Mouse (Mus musculus) heart, adult 2 months (tissue): ENCODE data around the gene Jade3. TPM values are rescaled to one million over a fixed set of nuclear protein-coding genes. Genes with fewer than 3 reads are reported as not detected.
A peak's percentile ranks its signal among the peaks of the same experiment; 100 is the strongest.

ENCODE experiments used
- DNase-seq, 2 experiments: peaks; one replicate each; pipeline ENCODE4 v3.0.0; 2021
- H3K27ac ChIP-seq: fragments of 200-600 bp; 2 replicates; pipeline ENCODE4 v1.8.1; 2022
- H3K27me3 ChIP-seq: fragments of 200-500 bp; 2 replicates; pipeline ENCODE4 v1.6.1; 2012; ENCODE audit warnings: mild to moderate bottlenecking, low read length, inconsistent platforms, mixed read lengths; ENCODE audit not compliant: control insufficient read depth, insufficient read depth
- H3K36me3 ChIP-seq: fragments of 200-500 bp; 2 replicates; pipeline ENCODE4 v1.6.1; 2012; ENCODE audit warnings: low read length, inconsistent platforms; ENCODE audit not compliant: control insufficient read depth, insufficient read depth
- H3K4me1 ChIP-seq: fragments of 200-500 bp; 2 replicates; pipeline ENCODE4 v1.6.1; 2011; ENCODE audit warnings: low read length; ENCODE audit not compliant: control insufficient read depth, insufficient read depth
- H3K4me3 ChIP-seq: fragments of 200-600 bp; 2 replicates; pipeline ENCODE4 v1.8.1; 2022
- H3K79me2 ChIP-seq: fragments of 200-500 bp; replicated peaks from 2 replicates; pipeline ENCODE4 v1.6.1; 2012; ENCODE audit warnings: mild to moderate bottlenecking, inconsistent platforms, low read length, moderate library complexity, mixed read lengths; ENCODE audit not compliant: control insufficient read depth, insufficient read depth
- H3K9ac ChIP-seq: fragments of 200-500 bp; 2 replicates; pipeline ENCODE4 v1.6.1; 2012; ENCODE audit warnings: low read depth, mild to moderate bottlenecking, control low read depth, inconsistent platforms, low read length, mixed read lengths
- CTCF ChIP-seq: fragments of 200-600 bp; IDR thresholded peaks from 2 replicates; pipeline ENCODE4 v1.8.1; 2022; ENCODE audit warnings: antibody characterized with exemption, mild to moderate bottlenecking, moderate library complexity
- EP300 ChIP-seq: fragments of 200-500 bp; IDR thresholded peaks from 2 replicates; pipeline ENCODE4 v1.6.1; 2011; ENCODE audit warnings: low read depth, low read length, control low read depth; ENCODE audit not compliant: insufficient read depth
- POLR2A ChIP-seq: fragments of 200-500 bp; IDR thresholded peaks from 2 replicates; pipeline ENCODE4 v1.6.1; 2011; ENCODE audit warnings: mild to moderate bottlenecking, low read depth, low read length, control low read depth; ENCODE audit not compliant: insufficient read depth
- WGBS: fragments of 180-500 bp; shearing (Covaris S2); methylation state at CpG from one replicate; pipeline ENCODE4 v1.1.7; 2018; 5-methylcytosine and 5-hydroxymethylcytosine counted together
- intact Hi-C: fragments of 180-260 bp; cut with DNase I; formaldehyde crosslinking; loops from one replicate; pipeline ENCODE4 v1.15.1; 2025
- polyA plus RNA-seq: library from polyadenylated mRNA; depleted of rRNA; stranded (reverse); fragments of >200 nt; gene quantifications from 2 replicates; pipeline ENCODE4 v1.2.3, GENCODE M21; 2012
- total RNA-seq, 2 experiments: library from RNA; stranded (reverse); gene quantifications; 2 replicates each; pipeline ENCODE4 v1.2.3; 2021

Jade3 gene
- total and polyA plus RNA-seq, 3 experiments: 0.27 to 2.3 (median 1.9) TPM

GRCm38 (mm10) chrX:20532621-20533020 is 107.1 kb downstream of the Jade3 start:
- WGBS: 31% methylated on average over 1 of the region's 1 CpGs
- Histone ChIP-seq H3K4me1 (no peaks in the 10 kb centered on the region), H3K79me2 (no peaks in the 10 kb centered on the region), H3K27ac (no peak overlapping the region), H3K4me3 (no peak overlapping the region), H3K36me3 (no peaks in the 10 kb centered on the region), H3K9ac (no peak overlapping the region), H3K27me3 (no peaks in the 10 kb centered on the region)
- TF ChIP-seq POLR2A (no peak), CTCF (no peak), EP300 (no peak)
- intact Hi-C loops: no loop called here
- DNase-seq: no peak

- Histone ChIP-seq H3K4me3 (no peak overlapping the region), H3K36me3 (no peaks in the 10 kb centered on the region), H3K9ac (no peak overlapping the region), H3K27ac (no peak overlapping the region), H3K4me1 (no peaks in the 10 kb centered on the region; the same call in 1 of the 2 replicates), H3K79me2 (no peaks in the 10 kb centered on the region), H3K27me3 (no peaks in the 10 kb centered on the region)
- WGBS: 78% methylated on average over 3 of the region's 3 CpGs
- intact Hi-C loops: no loop called here
- TF ChIP-seq EP300 (no peak), CTCF (no peak), POLR2A (no peak)
- no peak for DNase-seq
These were observed 118.4 kb downstream of the Jade3 start for GRCm38 (mm10) chrX:20543867-20544266.

- no peaks in the 10 kb centered on the region; the same call in 1 of the 2 replicates for H3K4me1 ChIP-seq
- peak; percentile 2 to 20 for DNase-seq
- H3K79me2 ChIP-seq: no peaks in the 10 kb centered on the region
- intact Hi-C loops: no loop called here
- H3K27me3 ChIP-seq: no peaks in the 10 kb centered on the region
- no peak overlapping the region for H3K9ac ChIP-seq
- H3K27ac ChIP-seq: no peak overlapping the region
- no peaks in the 10 kb centered on the region for H3K36me3 ChIP-seq
- whole genome bisulfite sequencing: 54% methylated on average over 5 of the region's 5 CpGs
- TF ChIP-seq CTCF (no peak), POLR2A (no peak), EP300 (no peak)
- H3K4me3 ChIP-seq: peak overlapping the region; percentile 36
These were observed 122.1 kb downstream of the Jade3 start for GRCm38 (mm10) chrX:20547609-20548008.

- Histone ChIP-seq H3K9ac (peak overlapping the region; percentile 19), H3K27ac (no peak overlapping the region), H3K79me2 (no peaks in the 10 kb centered on the region), H3K4me1 (no peaks in the 10 kb centered on the region; the same call in 1 of the 2 replicates), H3K27me3 (no peaks in the 10 kb centered on the region), H3K36me3 (no peaks in the 10 kb centered on the region), H3K4me3 (peak overlapping the region; percentile 36)
- DNase-seq: peak; percentile 2 to 24
- intact Hi-C loops: no loop called here
- WGBS: 20% methylated on average over 24 of the region's 24 CpGs
- TF ChIP-seq EP300: no peak
- TF ChIP-seq POLR2A: no peak
- no peak for TF ChIP-seq CTCF
These were observed 122.8 kb downstream of the Jade3 start for GRCm38 (mm10) chrX:20548011-20548879.

- intact Hi-C loops: no loop called here
- DNase-seq: no peak
- TF ChIP-seq EP300: no peak
These were observed 123.5 kb downstream of the Jade3 start for GRCm38 (mm10) chrX:20548880-20549440.

GRCm38 (mm10) chrX:20549532-20549931 is 124.0 kb downstream of the Jade3 start, which contains the start of gene Rgn:
TSS of gene Rgn (plus strand) at chrX:20549787.
- intact Hi-C loops: no loop called here
- H3K27ac ChIP-seq: no peak within 1 kb of the TSS
- no peak for DNase-seq
- H3K9ac ChIP-seq: no peak within 1 kb of the TSS
- 75% methylated on average over 3 of the region's 3 CpGs for WGBS
- H3K4me3 ChIP-seq: no peak within 1 kb of the TSS
- TF ChIP-seq CTCF: no peak
- H3K79me2 ChIP-seq: no peaks in the 10 kb centered on the region
- no peaks in the 10 kb centered on the region for H3K27me3 ChIP-seq
- no peaks in the 10 kb centered on the region for H3K36me3 ChIP-seq
- H3K4me1 ChIP-seq: no peaks in the 10 kb centered on the region; the same call in 1 of the 2 replicates

More at GRCm38 (mm10) chrX:20548880-20549440, 123.5 kb downstream of the Jade3 start:
- H3K36me3 ChIP-seq: no peaks in the 10 kb centered on the region
- no peak overlapping the region for H3K4me3 ChIP-seq
- 42% methylated on average over 1 of the region's 1 CpGs for WGBS
- no peaks in the 10 kb centered on the region for H3K79me2 ChIP-seq
- no peaks in the 10 kb centered on the region; the same call in 1 of the 2 replicates for H3K4me1 ChIP-seq
- no peaks in the 10 kb centered on the region for H3K27me3 ChIP-seq
- no peak overlapping the region for H3K27ac ChIP-seq
- no peak overlapping the region for H3K9ac ChIP-seq
